Mouse (Mus musculus): Measurements from ENCODE around the gene Il15ra.

GRCm38 (mm10) chr2:11693352-11693751 is 11.7 kb upstream of the Il15ra start:
- TF ChIP-seq CTCF (IDR thresholded peaks at IDR 0.05; ENCODE audit: low read depth) (no peak), EP300 (IDR thresholded peaks at IDR 0.05; ENCODE audit: low read depth) (no peak)
